ENCODE assay signal across 8 mouse cellular contexts in genomic region chr17:86754806-86755571, GRCm38 (mm10). TPM values are rescaled to one million over a fixed set of nuclear protein-coding genes. Genes with fewer than 3 reads are reported as not detected.
DNase-seq lines count a peak whose midpoint lies in the region; ATAC-seq lines count a peak whose summit lies in the region.

No protein-coding gene starts in this region.

- peak overlapping the region; percentile 95 for H3K4me2 ChIP-seq in kidney, embryonic 14.5 days (replicated peaks; ENCODE audit: low read depth, low read length)
- H3K4me2 ChIP-seq in stomach, embryonic 15.5 days = peak overlapping the region; percentile 92

- H3K36me3 ChIP-seq in erythroblast, embryonic 14.5 days (ENCODE audit: control insufficient read depth) = no peaks in the 10 kb centered on the region
- H3K36me3 ChIP-seq in kidney, embryonic 14.5 days (ENCODE audit: control insufficient read depth, insufficient read depth, low read length) = no peaks in the 10 kb centered on the region
- H3K36me3 ChIP-seq in macrophage (ENCODE audit: inconsistent target) = no peaks in the 10 kb centered on the region
- no peaks in the 10 kb centered on the region for H3K36me3 ChIP-seq in stomach, embryonic 15.5 days

- 1% methylated on average over 52 of the region's 52 CpGs for WGBS in kidney, embryonic 14.5 days
- 6% methylated on average over 52 of the region's 52 CpGs for WGBS in macrophage (ENCODE audit: missing documents)
- 2% methylated on average over 52 of the region's 52 CpGs for WGBS in stomach, embryonic 15.5 days

- H3K27ac ChIP-seq in kidney, embryonic 14.5 days (ENCODE audit: low read depth, low read length) = no peak overlapping the region
- no peak overlapping the region for H3K27ac ChIP-seq in macrophage
- H3K27ac ChIP-seq in stomach, embryonic 15.5 days = no peak overlapping the region

- peaks cover 63% of the 10 kb centered on the region for H3K27me3 ChIP-seq in erythroblast, embryonic 14.5 days (ENCODE audit: control insufficient read depth)
- H3K27me3 ChIP-seq in kidney, embryonic 14.5 days (ENCODE audit: control insufficient read depth, insufficient read depth, low read length) = peaks cover 38% of the 10 kb centered on the region
- peaks cover 22% of the 10 kb centered on the region; the same call in 1 of the 2 replicates for H3K27me3 ChIP-seq in stomach, embryonic 15.5 days (replicated peaks)

- peak; percentile 38 for DNase-seq in embryo, embryonic 10 days (ENCODE audit: low spot score)
- peak; percentile 58 to 65 for DNase-seq in heart, adult 9 months (ENCODE audit: low spot score in 2 of 2)
- no peak for DNase-seq in layer of hippocampus, adult 8-10 months (ENCODE audit: low spot score in 2 of 2)

- H3K9me3 ChIP-seq in erythroblast, embryonic 14.5 days (ENCODE audit: control insufficient read depth, low read length) = 0 out of 2 replicates have a peak, but pooled peaks cover 2% of the 10 kb centered on the region
- no peaks in the 10 kb centered on the region for H3K9me3 ChIP-seq in kidney, embryonic 14.5 days (ENCODE audit: control insufficient read depth, low read length)
- no peaks in the 10 kb centered on the region for H3K9me3 ChIP-seq in stomach, embryonic 15.5 days

- H3K9ac ChIP-seq in kidney, embryonic 14.5 days (ENCODE audit: low read depth, low read length) = peak overlapping the region; percentile 62
- peak overlapping the region; percentile 19; the same call in 1 of the 2 replicates for H3K9ac ChIP-seq in stomach, embryonic 15.5 days

- H3K4me1 ChIP-seq in erythroblast, embryonic 14.5 days (ENCODE audit: control insufficient read depth) = peaks cover 5% of the 10 kb centered on the region
- H3K4me1 ChIP-seq in kidney, embryonic 14.5 days (ENCODE audit: control insufficient read depth, insufficient read depth, low read length) = peaks cover 17% of the 10 kb centered on the region; the same call in 1 of the 2 replicates
- peaks cover 18% of the 10 kb centered on the region for H3K4me1 ChIP-seq in stomach, embryonic 15.5 days

- no peak for ATAC-seq in erythroblast, adult 5-6 weeks (replicated peaks; ENCODE audit: low FRiP score, poor library complexity, severe bottlenecking)
- ATAC-seq in kidney, embryonic 14.5 days (ENCODE audit: low FRiP score, low TSS enrichment) = no peak
- no peak for ATAC-seq in stomach, embryonic 15.5 days (ENCODE audit: insufficient read depth, low FRiP score, low read depth)

- no peaks in the 10 kb centered on the region for H3K79me2 ChIP-seq in macrophage (ENCODE audit: inconsistent target)

- H3K4me3 ChIP-seq in erythroblast, embryonic 14.5 days (replicated peaks) = peak overlapping the region; percentile 50
- H3K4me3 ChIP-seq in kidney, embryonic 14.5 days (ENCODE audit: low read length) = peak overlapping the region; percentile 54
- H3K4me3 ChIP-seq in macrophage (ENCODE audit: inconsistent target) = peak overlapping the region; percentile 43; the same call in 1 of the 2 replicates
- peak overlapping the region; percentile 53 for H3K4me3 ChIP-seq in stomach, embryonic 15.5 days (replicated peaks)

RNA-seq across cellular contexts. Expression of gene Epas1, which starts 1.5 kb away (rescaled TPM):
- polyA plus RNA-seq in erythroblast, embryonic 14.5 days (2012) = 0.01 and 0.02 TPM in 2 replicates
- 0.42 and 0.77 TPM in 2 replicates for total RNA-seq in erythroblast, adult 5-6 weeks (2015; ENCODE audit: low replicate concordance)
- 0.17 TPM in 1 of 2 replicates, not detected in the other for total RNA-seq in erythroblast, adult 5-6 weeks (2017; ENCODE audit: low replicate concordance)
- 8.6 and 12.8 TPM in 2 replicates for polyA plus RNA-seq in kidney, embryonic 14.5 days (2014; fragmentation: Nextera tagmentation; extraction: Ambion mirVana)
- 1 to 10 TPM in 7 of 26 experiments, under 1 TPM in 13, not detected in 6; 0.08 to 6.3 (median 0.74) TPM for total RNA-seq in macrophage (2018; cell fraction: chromatin; rRNA removed)
- total RNA-seq in macrophage (2018; cell fraction: cytosol; rRNA removed) = 1 to 10 TPM in 14 of 26 experiments, under 1 TPM in 12; 0.25 to 7.1 (median 2.9) TPM
- 1 to 10 TPM in 13 of 26 experiments, under 1 TPM in 13; 0.12 to 5.6 (median 0.95) TPM for total RNA-seq in macrophage (2018; cell fraction: nucleus; rRNA removed)
- polyA plus RNA-seq in macrophage (2018) = 1.8 to 9.6 TPM (median 6.8 TPM) in 3 replicates
- polyA plus RNA-seq in stomach, embryonic 15.5 days (2015; fragmentation: Nextera tagmentation; extraction: Ambion mirVana) = 4.2 and 5.1 TPM in 2 replicates
- total RNA-seq in layer of hippocampus, adult 8-10 months (2022) = 10 to 100 TPM; 89.6 to 95.2 (median 94.2) TPM

Comparison
In these comparisons a context has a peak if more than half of its experiments do, and no peak if none do; other contexts are left out.
1. DNase-seq: peak in embryo, embryonic 10 days (single experiment) and heart, adult 9 months (2 of 2); none in layer of hippocampus, adult 8-10 months (0 of 2).
2. Peak in every context shown above with its lines, with median percentiles within 50 percentile points of each other: H3K4me3 ChIP-seq.